Mouse (Mus musculus): ENCODE results near the gene Cmip.
A peak's percentile ranks its signal among the peaks of the same experiment; 100 is the strongest.

The Cmip gene

GRCm38 (mm10) chr8:117355111-117355831, 98.4 kb downstream of the Cmip start:
- no peak for DNase-seq

- DNase-seq = no peak
Observed at GRCm38 (mm10) chr8:117356109-117356672, 99.3 kb downstream of the Cmip start.

DNA sequence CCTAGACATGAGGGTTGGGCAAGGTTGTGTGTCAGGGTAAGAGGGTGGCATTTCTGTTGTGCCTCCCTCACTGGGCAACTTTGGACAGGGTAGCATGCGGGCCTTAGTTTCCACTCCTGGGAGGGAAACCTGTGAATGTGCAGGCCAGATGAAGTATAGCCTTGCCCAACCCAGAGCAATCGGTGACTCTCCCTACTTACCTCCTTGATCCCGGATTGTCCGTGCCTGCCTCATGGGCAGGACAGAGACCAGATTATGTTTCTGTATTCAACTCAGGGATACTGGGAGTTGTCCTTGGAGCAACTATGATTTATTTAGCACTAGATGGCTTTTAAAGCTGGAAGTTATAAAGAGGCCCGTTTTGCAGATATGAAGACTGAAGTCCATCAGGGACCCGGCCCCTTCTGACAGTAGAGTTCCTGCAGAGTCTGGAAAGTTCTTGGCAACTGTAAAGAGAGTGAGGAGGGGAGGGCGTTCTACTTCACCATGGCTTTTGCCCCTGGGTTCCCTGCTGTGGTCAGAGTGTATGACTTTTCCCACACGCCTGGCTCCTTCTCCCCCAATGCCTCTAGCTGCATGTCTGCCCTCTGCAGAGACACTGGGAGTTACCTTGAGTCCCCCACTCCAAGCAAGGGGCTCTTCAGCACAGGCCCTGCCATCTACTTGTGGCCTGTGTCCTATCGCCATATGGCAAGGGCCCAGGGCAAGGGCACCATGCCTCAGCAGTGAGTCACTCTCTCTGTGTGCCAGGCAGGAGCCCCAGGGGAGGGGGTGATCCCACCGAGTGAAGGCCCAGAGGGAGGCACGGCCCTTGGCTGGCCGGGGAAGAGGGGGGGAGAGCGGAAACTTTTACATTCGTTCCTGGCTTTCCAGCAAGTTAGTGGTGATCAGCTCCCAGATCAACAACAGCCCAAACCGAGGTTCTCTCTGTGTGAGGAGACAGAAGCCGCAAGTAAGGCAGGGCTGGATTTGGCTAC, 100.9 kb downstream of the Cmip start:
- no peak for DNase-seq

- DNase-seq = no peak
Observed at GRCm38 (mm10) chr8:117360172-117360930, 103.5 kb downstream of the Cmip start.

DNA sequence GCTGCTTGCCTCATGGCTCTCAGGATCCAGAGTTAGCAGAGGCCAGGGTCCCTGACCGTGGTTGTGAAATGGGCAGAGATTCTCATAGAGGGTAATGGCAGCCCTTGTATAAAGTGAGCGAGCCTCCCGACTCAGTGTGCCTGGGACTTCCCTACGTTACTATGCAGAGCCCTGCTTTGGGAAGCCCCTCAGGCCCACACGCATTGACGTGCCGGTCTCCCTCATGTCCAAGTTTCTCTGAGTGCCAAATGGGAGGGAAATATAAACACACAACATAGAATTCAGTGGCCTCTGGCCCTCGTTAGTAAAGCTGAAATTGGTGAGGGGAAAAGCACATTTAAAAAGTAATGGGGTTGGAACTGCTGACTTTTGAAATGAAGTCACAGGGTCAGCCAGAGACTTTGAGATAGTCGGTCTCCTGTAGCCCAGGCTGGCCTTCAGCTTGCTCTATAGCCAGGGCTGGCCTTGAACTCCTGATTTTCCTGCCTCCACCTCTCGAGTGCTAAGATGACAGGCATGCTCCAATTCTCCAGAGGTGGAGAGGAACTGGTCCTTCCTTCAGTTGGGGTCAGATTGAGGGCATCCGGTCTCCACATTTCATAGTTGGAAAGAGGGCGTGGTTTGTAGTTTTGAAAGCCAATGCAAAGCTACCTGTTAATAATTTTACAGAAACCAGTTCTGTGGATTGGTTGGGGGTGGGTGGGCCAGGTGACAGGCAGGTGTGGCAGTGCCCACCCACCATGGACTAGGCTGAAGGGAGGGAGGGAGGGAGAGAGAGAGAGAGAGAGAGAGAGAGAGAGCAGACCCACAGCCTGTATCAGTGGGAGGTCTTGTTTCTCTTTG, 105.0 kb downstream of the Cmip start:
- DNase-seq = no peak

DNA sequence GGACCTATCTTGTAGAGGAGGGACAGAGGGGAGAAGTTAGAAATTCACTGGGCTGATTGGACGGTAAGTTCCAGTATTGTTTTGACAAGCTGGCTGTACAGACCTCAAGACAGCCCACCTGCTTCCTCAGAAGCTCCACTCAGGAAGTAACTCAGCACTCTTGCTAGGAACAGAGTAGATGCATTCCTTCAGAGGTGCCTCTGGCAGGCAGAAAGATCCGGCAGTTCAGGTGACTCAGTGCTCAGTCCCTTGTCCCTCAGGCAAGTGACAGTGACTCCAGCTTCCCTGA, 105.5 kb downstream of the Cmip start:
- DNase-seq = no peak

DNA sequence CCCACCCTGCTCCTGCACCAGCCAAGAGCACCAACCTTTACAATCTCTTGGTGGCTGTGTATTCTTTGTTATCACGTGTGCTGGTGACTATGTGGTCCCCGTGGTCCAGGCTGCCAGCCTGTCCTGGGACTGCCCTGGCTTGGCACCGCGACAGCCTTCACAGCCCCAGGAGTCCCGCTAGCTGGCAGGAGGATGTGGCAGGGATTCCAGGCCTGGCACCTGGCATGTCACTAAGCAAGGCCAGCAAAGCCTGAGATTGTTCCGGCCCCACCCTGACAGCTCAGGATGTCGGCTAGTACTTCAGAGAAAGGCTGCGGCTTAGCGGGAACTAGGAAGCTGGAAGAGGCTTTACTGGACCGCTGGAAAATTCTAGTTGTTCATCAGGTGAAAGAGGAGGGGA, 106.4 kb downstream of the Cmip start:
- peak; percentile 70 for DNase-seq

- DNase-seq = no peak
Observed at GRCm38 (mm10) chr8:117364374-117365160, 107.7 kb downstream of the Cmip start.

DNA sequence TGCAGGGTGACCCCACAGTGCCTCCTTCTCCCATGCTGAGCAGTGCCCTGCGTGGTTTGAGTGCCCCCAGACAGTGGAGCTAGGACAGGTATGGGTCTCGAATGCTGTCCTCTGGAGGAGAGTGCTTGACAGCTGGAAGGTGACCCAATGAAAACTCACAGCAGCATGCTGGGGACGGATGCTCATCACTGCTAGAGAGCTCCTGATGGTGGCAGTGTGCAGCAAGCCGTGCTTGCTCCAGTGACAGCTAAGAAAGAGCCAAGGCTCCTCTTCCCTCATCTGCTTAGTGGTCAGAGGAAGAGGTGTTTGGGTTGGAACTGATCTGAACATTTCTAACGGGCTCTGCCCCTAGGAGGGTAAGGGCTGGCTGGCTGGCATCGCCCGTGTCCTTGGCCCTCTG, 109.6 kb downstream of the Cmip start:
- no peak for DNase-seq

DNA sequence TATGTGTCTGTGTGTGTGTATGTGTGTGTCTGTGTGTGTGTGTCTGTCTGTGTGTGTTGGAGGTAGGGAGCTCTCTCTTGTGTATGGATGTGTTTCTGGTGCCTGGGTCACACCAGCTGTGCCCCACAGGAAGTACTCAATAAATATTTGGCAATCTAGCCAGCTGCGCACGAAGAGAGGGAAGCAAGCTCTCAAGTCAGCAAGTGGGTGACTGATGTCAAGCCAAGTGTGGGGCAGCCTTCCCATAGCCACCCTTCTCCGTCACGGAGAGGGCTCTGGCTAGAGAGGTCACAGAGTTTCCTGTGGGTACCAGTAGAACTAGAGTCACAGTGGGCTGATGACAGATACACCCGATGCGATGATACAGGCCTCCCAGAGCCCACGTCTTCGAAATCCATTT, 110.6 kb downstream of the Cmip start:
- no peak for DNase-seq

GRCm38 (mm10) chr8:117368781-117369180, 111.9 kb downstream of the Cmip start:
- DNase-seq = no peak

DNA sequence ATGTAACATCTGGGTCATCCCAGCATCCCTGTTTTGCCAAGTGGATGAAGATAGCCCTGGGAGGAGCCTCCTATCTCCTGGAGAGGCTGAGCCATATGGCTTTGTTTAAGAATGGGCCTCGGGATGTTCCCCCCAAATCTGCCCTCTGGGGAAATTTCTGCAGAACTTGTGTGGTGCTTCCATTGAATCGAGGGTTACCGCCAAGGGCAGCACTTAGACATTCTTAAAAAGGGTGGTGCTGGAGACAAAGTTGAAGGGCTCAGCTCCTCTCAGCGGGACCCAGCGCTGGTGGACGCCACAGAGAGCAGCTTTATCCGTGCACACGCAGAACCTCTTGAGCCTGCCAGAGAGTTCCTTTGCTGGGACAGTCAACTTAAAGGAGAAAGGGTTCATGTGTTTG, 113.1 kb downstream of the Cmip start:
- no peak for DNase-seq

DNA sequence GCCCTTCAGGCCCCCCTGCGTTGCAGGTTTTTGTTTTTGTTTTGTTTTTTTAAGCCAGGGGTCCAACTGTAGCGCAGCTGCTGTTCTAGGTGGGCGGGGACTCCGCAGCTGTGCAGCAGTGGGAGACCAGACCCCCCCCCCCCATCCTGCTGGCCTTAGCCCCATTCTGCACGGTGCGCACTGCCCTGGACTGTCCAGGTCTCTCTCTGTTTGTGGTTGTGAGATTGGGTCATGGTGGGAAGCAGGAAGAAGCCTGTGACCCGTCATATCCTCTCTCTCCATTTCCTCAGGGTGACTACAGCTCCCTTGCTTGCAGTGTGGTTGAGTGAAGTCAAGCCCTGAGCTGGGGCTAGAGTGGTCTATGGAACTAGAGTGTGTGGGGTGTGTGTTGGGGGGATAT, 114.3 kb downstream of the Cmip start:
- no peak for DNase-seq

DNA sequence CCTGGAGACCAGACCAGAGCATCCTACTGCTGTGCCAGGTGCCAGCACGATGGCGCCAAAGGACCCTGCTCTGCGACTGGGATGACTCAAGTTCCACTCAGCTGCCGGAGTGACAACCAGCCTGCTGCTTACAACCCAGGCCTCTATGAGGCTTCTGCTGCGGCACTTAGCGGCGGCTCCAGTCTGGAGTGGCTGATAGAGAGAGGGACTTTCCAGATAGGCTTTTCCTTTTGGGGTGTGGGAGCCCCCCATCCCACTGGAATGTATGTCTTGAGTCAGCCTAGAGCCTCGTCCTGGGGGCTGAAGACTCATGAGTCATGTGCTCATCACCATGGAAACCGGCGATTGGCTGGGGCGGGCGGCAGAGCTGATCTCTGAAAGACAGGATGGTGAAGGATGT, 115.2 kb downstream of the Cmip start:
- DNase-seq = no peak

GRCm38 (mm10) chr8:117373001-117373428, 116.2 kb downstream of the Cmip start:
- DNase-seq = no peak

DNA sequence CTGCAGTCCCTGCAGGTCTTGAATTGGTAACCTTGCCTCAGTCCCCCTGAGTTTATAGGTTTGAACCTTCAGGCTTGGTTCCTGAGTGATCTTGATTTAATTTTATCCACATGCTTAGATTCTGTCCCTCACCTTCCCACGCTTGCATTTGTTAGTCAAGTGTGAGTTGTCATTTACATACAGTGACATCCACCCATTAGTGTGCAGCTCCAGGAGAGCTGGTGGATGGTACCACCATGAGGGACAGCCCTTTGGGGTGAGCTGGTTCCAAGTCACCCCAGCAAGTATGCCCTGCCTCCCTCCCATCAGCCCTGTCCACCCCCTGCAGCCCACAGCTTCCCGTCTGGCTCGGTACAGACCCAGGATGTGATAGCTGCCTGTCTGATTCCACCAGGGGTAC, 117.2 kb downstream of the Cmip start:
- DNase-seq = no peak

GRCm38 (mm10) chr8:117376997-117377396, 120.1 kb downstream of the Cmip start:
- no peak for DNase-seq

DNA sequence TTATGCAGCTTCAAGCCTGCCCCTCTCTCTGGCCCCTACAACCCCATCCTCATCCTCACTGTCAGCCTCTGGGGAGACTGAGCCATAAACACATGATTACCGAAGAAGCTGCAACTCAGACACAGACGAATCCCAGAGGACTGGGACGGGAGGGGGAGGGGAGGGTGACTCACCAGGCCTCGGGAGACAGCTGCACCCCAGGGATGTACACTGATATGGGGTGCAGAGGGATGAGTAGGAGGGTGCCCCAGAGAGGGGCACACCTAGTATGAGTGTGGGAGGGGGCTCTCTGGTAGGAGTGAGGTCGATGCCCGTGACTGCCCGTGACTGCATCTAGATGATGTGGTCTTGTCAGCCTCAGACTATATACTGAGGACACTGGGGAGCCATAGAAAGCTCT, 121.8 kb downstream of the Cmip start:
- no peak for DNase-seq

- peak; percentile 19 for DNase-seq
Observed at GRCm38 (mm10) chr8:117379131-117379530, 122.3 kb downstream of the Cmip start.

DNA sequence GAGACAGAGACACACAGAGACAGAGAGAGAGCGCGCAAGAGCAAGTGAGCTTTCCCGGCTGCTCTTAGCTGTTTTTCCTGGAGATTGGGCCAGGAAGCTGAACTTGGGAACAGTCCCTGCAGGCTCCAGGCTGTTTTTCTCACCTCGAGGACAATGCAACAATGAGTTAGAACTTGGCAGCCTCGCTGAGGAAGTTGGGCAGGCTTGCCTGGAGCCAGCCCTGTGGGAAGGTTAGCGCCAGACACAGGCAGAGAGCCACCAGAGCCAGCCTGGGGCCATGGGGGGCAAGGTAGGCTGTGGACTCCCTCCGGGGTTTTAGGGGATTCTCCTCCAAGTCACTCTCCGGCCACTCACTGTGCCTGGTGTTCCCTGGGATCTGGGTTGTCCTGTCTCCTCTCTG, 123.9 kb downstream of the Cmip start:
- DNase-seq = peak; percentile 45

DNA sequence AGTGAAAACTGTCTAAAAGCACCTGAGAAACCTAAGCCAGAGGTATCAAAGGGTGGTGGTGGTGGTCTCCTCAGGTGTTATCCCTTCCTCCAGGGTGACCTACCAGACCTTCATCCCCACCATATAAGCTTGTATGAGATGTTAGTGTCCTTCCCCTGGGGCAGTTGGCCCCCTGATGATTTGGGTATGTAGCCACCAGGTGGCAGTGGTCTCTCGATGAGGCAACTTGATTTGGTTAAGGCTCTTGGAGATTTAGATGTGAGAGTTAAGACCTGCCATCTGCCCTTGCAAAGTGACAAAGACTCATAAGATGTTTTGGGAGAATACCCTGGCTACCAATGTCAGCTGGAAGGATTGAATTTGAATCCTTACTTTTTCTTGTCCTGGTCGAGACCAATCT, 129.3 kb downstream of the Cmip start:
- no peak for DNase-seq

All from cerebellum, adult 8-10 months (tissue).